Mouse (Mus musculus) liver, embryonic 14.5 days (tissue): Measurements from ENCODE around the gene Bptf. TPM values are rescaled to one million over a fixed set of nuclear protein-coding genes. Genes with fewer than 3 reads are reported as not detected.
A peak's percentile ranks its signal among the peaks of the same experiment; 100 is the strongest.
"Not testable (repeated sequence)": the region's sequence is repeated elsewhere in the genome, so short reads cannot be mapped to it uniquely, and the experiment has no call there.

Source experiments
- ATAC-seq: fragments of 200-750 bp; cut with Nextera tagmentation; 2 replicates; pipeline ENCODE4 v1.8.0; 2017; ENCODE audit warnings: moderate number of reproducible peaks, mild to moderate bottlenecking, moderate library complexity; ENCODE audit not compliant: insufficient read depth
- DNase-seq, 3 experiments: peaks; one replicate each; pipeline ENCODE4 v3.0.0-alpha.2; 2012 to 2013; ENCODE audit warnings: low read depth in 3 of 3, low spot score in 3 of 3
- H3K27ac ChIP-seq: fragments of 300-500 bp; sonication (generic); 2 replicates; pipeline ENCODE4 v1.5.1; 2014; ENCODE audit warnings: moderate library complexity, mild to moderate bottlenecking, control low read depth, inconsistent platforms
- H3K27me3 ChIP-seq: fragments of 300-500 bp; sonication (generic); 2 replicates; pipeline ENCODE4 v1.6.1; 2014; ENCODE audit warnings: mild to moderate bottlenecking, low read length, moderate library complexity; ENCODE audit not compliant: control insufficient read depth, insufficient read depth
- H3K36me3 ChIP-seq: fragments of 300-500 bp; sonication (generic); replicated peaks from 2 replicates; pipeline ENCODE4 v1.6.1; 2014; ENCODE audit warnings: low read depth; ENCODE audit not compliant: control insufficient read depth, insufficient read depth
- H3K4me1 ChIP-seq, 2 experiments: fragments of 200-500 bp in 1 of 2; fragments of 300-500 bp in 1 of 2; sonication (generic) in 1 of 2; replicated peaks; 2 replicates each; pipeline ENCODE4 v1.6.1; 2012 to 2014; ENCODE audit warnings: antibody characterized with exemption in 1 of 2, inconsistent platforms in 1 of 2, low read length in 1 of 2; ENCODE audit not compliant: control insufficient read depth in 2 of 2, insufficient read depth in 2 of 2
- H3K4me2 ChIP-seq: fragments of 300-500 bp; sonication (generic); 2 replicates; pipeline ENCODE4 v1.6.1; 2014; ENCODE audit warnings: low read depth, mild to moderate bottlenecking, control low read depth, moderate library complexity
- H3K4me3 ChIP-seq, 2 experiments: fragments of 200-500 bp in 1 of 2; fragments of 300-500 bp in 1 of 2; sonication (generic) in 1 of 2; 2 replicates each; pipeline ENCODE4 v1.5.1; 2012 to 2014; ENCODE audit warnings: low read depth in 2 of 2, low read length in 2 of 2, mild to moderate bottlenecking in 2 of 2, control low read depth in 1 of 2, inconsistent platforms in 1 of 2, moderate library complexity in 1 of 2; ENCODE audit not compliant: insufficient read depth in 1 of 2
- H3K9ac ChIP-seq: fragments of 300-500 bp; sonication (generic); replicated peaks from 2 replicates; pipeline ENCODE4 v1.6.1; 2014; ENCODE audit warnings: mild to moderate bottlenecking, control low read depth, moderate library complexity
- H3K9me3 ChIP-seq: fragments of 300-500 bp; sonication (generic); 2 replicates; pipeline ENCODE4 v1.6.1; 2016; ENCODE audit warnings: low read length, mixed read lengths; ENCODE audit not compliant: control insufficient read depth
- CTCF ChIP-seq: IDR thresholded peaks from 2 replicates; pipeline ENCODE4 v1.5.1; 2016; ENCODE audit warnings: antibody characterized with exemption, low read depth, control low read depth
- EP300 ChIP-seq: IDR thresholded peaks from 2 replicates; pipeline ENCODE4 v1.6.1; 2016; ENCODE audit warnings: antibody characterized with exemption, low read depth
- WGBS: fragments of 180-500 bp; shearing (Covaris S2); extraction: QIAGEN DNeasy Blood & Tissue Kit; methylation state at CpG from one replicate; pipeline ENCODE4 v1.1.7; 2014; ENCODE audit not compliant: insufficient replicate concordance; 5-methylcytosine and 5-hydroxymethylcytosine counted together
- polyA plus RNA-seq, 2 experiments: library from polyadenylated mRNA; depleted of rRNA in 1 of 2; stranded (reverse) in 1 of 2; unstranded in 1 of 2; fragments of >200 nt; fragmentation: Nextera tagmentation in 1 of 2; extraction: Ambion mirVana in 1 of 2; gene quantifications; 2 replicates each; pipeline versions ENCODE4 v1.2.1 to v1.2.3; 2012 to 2014

Gene Bptf
- polyA plus RNA-seq, 2 experiments: 7.5 to 10.3 TPM

DNA sequence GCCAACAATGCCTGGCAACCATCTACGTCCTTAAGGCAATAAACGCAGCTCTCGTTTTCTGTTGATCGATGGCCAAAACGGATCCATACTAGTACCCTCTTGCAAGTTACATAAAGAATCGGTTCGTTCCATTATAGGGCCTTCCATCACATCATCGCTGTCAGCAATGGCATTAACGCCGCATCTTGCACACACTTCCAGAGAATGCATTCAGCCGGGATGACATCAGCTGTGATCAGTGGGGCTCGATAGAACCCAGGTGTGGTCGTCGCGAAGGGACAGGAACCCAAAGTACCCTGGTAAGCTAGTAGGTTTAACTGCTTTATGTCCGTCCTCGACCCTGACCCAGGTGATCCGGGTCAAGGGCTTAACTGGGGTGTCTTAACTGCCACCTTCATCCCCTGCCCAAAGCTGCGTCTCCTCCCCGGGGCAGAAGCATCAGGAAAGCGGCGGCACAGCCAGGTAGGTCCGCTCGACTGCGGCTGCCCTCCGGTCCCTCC, 133.2 kb downstream of the Bptf start:
- ATAC-seq (peak; percentile 37), DNase-seq (no peak)
- H3K4me2 ChIP-seq: peak overlapping the region; percentile 72
- peak overlapping the region; percentile 99 to 100 for H3K4me3 ChIP-seq
- H3K4me1 ChIP-seq: peaks cover 32 to 33% of the 10 kb centered on the region in 2 experiments
- no peaks in the 10 kb centered on the region for H3K9me3 ChIP-seq
- peak overlapping the region; percentile 98 for H3K9ac ChIP-seq
- peaks cover 46% of the 10 kb centered on the region for H3K36me3 ChIP-seq
- H3K27ac ChIP-seq: peak overlapping the region; percentile 78
- 0 out of 2 replicates have a peak, but pooled peaks have one; percentile 2 for TF ChIP-seq CTCF
- TF ChIP-seq EP300: no peak
- WGBS: 0% methylated on average over 26 of the region's 26 CpGs
- H3K27me3 ChIP-seq: no peaks in the 10 kb centered on the region

DNA sequence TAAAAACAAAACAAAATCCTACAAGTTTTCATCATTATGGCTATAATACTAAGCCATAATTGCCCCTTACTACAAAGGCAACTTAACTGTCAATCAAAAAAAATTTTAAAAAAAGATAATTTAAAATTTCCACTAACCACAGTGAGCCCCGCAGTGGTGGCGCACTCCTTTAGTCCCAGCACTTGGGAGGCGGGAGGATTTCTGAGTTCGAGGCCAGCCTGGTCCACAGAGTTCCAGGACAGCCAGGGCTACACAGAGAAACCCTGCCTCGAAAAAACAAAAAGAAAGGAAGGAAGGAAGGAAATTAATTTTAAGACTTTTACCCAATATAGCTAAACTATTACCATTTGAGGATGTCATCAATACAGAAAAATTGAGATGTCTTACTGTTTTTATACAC, 134.0 kb downstream of the Bptf start:
- 4% methylated on average over 5 of the region's 5 CpGs for WGBS
- H3K36me3 ChIP-seq: peaks cover 53% of the 10 kb centered on the region
- peaks cover 32 to 33% of the 10 kb centered on the region in 2 experiments for H3K4me1 ChIP-seq
- H3K9me3 ChIP-seq: no peaks in the 10 kb centered on the region
- ATAC-seq (no peak), DNase-seq (no peak)
- H3K27me3 ChIP-seq: no peaks in the 10 kb centered on the region
- peak overlapping the region; percentile 78 for H3K27ac ChIP-seq
- peak overlapping the region; percentile 72 for H3K4me2 ChIP-seq
- TF ChIP-seq EP300: no peak
- no peak for TF ChIP-seq CTCF
- peak overlapping the region; percentile 99 to 100 for H3K4me3 ChIP-seq
- peak overlapping the region; percentile 98 for H3K9ac ChIP-seq

DNA sequence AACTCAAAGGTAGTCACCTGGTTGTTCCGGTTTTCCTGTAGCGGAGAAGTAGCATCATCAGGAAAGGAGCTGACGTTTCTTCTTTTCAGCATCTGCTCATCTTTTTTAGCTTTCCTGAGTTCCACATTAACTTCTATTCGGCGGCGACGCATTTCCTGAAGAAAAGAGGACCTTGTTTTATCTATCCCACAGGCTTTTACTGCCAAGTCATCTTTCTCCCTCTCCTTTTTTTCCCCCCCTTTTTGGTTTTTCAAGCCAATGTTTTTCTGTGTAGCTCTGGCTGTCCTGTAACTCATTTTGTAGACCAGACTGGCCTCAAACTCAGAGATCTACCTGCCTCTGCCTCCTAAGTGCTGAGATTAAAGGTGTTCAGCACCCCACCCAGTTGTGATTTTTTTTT, 135.4 kb downstream of the Bptf start:
- Histone ChIP-seq H3K9ac (peak overlapping the region; percentile 98; the same call in 1 of the 2 replicates), H3K4me1 (peaks cover 32 to 33% of the 10 kb centered on the region in 2 experiments), H3K4me2 (peak overlapping the region; percentile 72), H3K36me3 (peaks cover 66% of the 10 kb centered on the region), H3K4me3 (peak overlapping the region in 1 of 2 experiments; percentile 100; a peak in 2 of 4 replicates)
- 68% methylated on average over 7 of the region's 7 CpGs for WGBS
- ATAC-seq, DNase-seq, H3K27ac ChIP-seq, H3K27me3 ChIP-seq, H3K9me3 ChIP-seq: not testable (repeated sequence)

DNA sequence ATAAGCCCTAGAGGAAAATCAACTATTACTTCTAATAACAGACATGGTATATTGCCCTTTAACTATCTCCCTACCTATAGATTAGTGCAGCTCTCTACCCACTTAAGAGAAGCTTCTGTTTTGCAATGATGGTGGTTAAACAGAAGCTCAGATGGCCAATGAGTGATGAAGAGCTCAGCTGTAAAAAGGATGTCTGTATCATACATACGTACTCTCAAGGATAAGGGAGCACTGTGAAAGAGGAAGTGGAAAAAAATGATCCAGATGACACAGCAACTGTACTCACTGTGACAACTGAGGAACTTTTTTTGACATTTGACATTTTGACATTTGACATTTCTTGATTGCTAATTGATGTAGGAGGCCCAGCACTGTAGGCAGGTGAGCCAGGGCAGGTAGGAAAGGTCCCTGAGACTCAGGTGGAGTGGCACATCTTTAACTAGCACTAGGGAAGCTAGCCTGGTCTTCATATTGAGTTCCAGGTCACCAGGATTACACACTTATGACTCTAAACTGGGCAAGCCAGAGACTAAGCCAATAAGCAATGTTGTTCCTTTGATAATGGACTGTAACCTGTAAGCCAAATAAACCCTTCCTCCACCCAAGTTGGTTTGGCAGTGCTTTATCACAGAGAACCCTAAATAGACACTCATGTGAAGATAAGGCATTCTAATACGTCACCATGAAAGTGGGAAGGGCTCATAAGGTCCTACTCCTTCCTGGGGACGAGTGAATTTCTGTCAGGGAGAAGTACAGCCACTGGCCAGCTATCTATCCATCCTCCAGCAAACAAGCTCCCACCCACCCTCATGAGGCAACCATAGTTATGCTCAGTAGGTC, 137.5 kb downstream of the Bptf start:
- H3K27ac ChIP-seq: no peak overlapping the region; the same call in 1 of the 2 replicates
- peak overlapping the region; percentile 72 for H3K4me2 ChIP-seq
- peaks cover 86% of the 10 kb centered on the region for H3K36me3 ChIP-seq
- no peaks in the 10 kb centered on the region for H3K9me3 ChIP-seq
- H3K4me3 ChIP-seq: peak overlapping the region in 1 of 2 experiments; percentile 14; a peak in 2 of 4 replicates
- DNase-seq (peak; percentile 59 to 70 (median 62)), ATAC-seq (peak; percentile 19; the same call in 1 of the 2 replicates)
- WGBS: 24% methylated on average over 3 of the region's 3 CpGs
- no peak overlapping the region; the same call in 1 of the 2 replicates for H3K9ac ChIP-seq
- TF ChIP-seq EP300 (0 out of 2 replicates have a peak, but pooled peaks have one; percentile 28), CTCF (no peak)
- H3K4me1 ChIP-seq: peaks cover 28 to 30% of the 10 kb centered on the region in 2 experiments
- H3K27me3 ChIP-seq: no peaks in the 10 kb centered on the region

DNA sequence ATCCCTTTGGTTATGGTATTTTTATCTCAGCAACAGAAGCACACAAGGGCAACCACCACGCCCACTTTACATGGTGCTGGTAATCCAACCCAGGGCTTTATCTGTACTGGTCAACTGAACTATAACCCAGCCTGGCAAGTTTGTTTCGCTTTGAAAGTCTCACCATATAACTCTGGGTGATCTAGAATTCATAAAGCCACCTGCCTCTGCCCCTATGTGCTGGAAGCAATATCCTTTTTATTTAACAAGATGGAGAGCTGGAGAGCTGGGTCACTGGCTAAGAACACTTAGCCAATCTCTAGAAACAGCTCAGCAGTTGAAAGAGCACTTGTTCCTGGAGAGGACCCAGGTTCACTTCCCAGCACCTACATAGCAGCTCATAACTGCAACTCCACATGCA, 144.5 kb downstream of the Bptf start:
- TF ChIP-seq EP300 (no peak), CTCF (no peak)
- ATAC-seq (peak; percentile 31; the same call in 1 of the 2 replicates), DNase-seq (no peak)
- no peak overlapping the region for H3K4me2 ChIP-seq
- no peak overlapping the region for H3K9ac ChIP-seq
- H3K27me3 ChIP-seq: no peaks in the 10 kb centered on the region
- peaks cover 57% of the 10 kb centered on the region for H3K36me3 ChIP-seq
- no peak overlapping the region for H3K27ac ChIP-seq
- WGBS: 46% methylated on average over 2 of the region's 2 CpGs
- peaks cover 0 to 2% of the 10 kb centered on the region in 2 experiments; a peak in 2 of 4 replicates for H3K4me1 ChIP-seq
- no peak overlapping the region for H3K4me3 ChIP-seq
- H3K9me3 ChIP-seq: no peaks in the 10 kb centered on the region

DNA sequence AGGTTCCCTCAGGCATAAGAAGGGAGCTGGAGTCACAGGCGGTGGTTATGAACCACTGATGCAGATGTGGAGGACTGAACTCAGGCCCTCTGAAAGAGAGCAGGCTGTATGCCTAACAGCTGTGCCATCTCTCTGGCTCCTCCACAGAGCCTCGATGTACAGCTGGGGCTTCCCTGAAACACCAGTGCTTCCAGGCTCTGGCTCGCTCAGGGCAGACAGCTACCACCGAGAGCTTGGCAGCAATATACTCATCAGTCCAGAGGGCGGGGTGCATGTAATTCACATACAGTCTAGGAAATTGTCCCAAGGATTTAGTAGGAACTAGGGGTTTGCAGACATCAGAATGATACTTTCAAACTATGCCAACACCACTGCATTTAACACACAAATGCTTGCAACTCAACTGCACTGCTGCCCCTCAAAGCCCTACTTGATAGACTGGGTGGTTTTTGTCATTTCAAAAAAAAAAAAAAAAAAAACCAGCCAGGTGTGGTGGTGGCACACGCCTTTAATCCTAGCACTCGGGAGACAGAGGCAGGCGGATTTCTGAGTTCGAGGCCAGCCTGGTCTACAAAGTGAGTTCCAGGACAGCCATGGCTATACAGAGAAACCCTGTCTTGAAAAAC, 145.8 kb downstream of the Bptf start:
- H3K27me3 ChIP-seq, ATAC-seq, H3K4me1 ChIP-seq, DNase-seq, H3K9ac ChIP-seq, H3K27ac ChIP-seq, H3K4me2 ChIP-seq, H3K4me3 ChIP-seq, H3K9me3 ChIP-seq: not testable (repeated sequence)
- peaks cover 45% of the 10 kb centered on the region for H3K36me3 ChIP-seq
- 82% methylated on average over 9 of the region's 9 CpGs for WGBS
